Mouse (Mus musculus): ENCODE data around the gene Arid1b. TPM values are rescaled to one million over a fixed set of nuclear protein-coding genes. Genes with fewer than 3 reads are reported as not detected.
A peak's percentile ranks its signal among the peaks of the same experiment; 100 is the strongest.
"Not testable (repeated sequence)": the region's sequence is repeated elsewhere in the genome, so short reads cannot be mapped to it uniquely, and the experiment has no call there.

The Arid1b gene
- total RNA-seq, 2 experiments from 2014 or later = 72.6 to 72.7 TPM

DNA sequence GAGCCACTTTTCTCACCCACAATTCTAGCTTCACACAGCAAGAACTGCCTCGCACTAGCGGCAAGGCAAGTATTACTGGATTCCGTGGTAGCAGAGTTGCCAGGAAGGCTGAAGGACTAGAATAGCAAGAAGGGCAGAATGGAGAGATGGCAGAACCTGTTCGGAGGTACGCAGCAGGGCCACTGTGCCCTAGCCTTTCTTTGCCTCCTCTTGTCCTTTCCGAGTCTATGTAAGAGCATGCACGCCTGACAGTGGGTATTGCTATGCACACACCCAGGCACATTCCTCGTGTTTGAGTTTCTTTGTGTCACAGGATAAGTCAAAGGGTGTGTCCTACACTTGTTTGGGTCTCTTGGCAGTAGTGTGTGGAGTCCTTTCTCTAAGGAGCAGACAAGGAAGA, 88.1 kb downstream of the Arid1b start:
- DNase-seq (ENCODE audit: low spot score in 2 of 2) = no peak

DNA sequence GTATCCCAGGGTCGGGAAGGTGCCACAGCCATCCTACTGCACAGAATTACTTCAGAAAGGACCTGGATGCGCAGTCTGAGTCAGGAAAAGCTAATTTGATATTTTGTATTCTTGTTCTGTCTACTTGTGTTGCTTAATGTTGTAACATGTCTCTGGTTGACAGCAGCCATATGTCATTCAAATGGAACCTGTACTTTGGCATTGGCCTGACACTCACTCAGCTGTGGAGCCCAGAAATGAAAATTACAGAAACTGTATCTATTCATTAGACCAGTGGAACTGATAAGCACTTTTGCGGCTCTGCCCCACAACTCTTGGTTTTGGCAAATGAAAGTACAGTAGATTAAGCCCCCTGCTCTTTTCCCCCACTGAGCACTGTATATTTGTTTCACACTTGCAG, 89.4 kb downstream of the Arid1b start:
- DNase-seq (ENCODE audit: low spot score in 2 of 2) = no peak

DNA sequence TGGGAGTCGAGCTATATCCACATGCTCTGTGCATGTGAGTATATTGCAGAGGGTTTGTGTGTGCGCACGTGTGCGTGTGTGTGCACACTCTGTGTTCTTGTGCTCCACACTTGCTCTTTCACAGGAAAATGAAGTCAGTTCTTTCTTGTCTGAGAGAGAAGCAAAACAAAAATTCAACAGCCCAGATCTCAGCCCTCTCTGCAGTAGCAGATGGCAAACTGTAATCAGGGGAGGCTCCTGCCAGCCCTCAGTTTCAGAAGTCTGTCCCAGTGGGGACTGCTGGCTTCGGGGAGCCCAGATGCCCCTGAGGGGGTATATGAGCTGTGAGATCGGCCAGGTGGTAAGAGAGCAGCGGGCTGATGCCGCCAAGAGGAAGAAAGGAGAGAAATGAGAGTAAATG, 90.0 kb downstream of the Arid1b start:
- no peak for DNase-seq (ENCODE audit: low spot score in 2 of 2)

DNA sequence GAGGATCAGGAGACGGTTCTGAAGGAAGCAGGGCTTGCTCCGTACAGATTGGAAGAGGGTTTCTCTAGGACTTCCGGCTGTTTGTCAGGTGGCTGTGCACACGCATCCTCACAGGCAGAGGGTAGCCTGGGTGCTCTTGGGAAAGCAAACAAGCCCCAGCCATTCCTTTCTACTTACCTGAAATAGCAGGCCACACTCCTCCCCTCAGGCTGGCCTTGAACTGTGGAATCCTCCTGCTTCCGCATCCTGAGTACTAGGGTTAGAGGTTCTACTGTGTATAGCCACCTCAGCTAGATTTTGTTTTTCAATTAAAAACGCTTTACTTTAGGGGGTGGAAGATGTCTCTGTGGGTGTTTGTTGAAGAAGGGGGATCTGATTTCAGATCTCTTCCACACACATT, 90.9 kb downstream of the Arid1b start:
- no peak for DNase-seq (ENCODE audit: low spot score in 2 of 2)

DNA sequence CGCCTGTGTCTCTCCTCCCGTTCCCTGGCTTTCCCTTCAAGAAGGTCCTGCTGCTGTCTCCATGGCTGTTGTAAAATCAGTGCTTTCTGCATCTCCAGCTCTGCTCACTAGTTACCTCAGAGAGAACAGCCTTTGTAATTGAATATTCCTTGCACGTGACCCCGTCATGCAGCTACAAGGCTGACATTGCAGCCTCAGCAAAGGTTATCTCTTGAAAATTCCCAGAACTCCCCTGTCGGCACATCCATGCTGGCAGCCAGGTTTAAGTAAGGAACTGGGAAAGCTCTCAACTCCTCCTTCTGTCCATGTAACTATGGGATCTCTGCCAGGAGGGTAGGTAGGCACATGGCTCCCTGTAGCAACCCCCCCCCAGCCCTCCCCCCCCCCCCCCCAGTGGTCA, 91.8 kb downstream of the Arid1b start:
- DNase-seq (ENCODE audit: low spot score in 2 of 2) = no peak

DNA sequence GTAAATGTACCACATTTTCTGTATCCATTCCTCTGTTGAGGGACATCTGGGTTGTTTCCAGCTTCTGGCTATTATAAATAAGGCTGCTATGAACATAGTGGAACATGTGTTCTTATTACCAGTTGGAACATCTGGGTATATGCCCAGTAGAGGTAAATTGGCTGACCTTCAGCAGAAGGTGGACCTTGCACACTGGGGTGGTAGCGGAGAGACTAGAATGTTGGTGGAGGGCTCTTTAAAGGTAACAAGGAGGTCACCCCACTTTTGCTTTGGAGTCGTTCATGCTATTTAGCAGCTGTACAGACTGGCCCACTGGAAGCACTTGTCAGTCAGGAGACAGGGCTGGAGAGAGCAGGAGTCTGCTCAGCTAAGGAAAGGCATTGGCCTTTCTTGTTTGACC, 94.1 kb downstream of the Arid1b start:
- DNase-seq (ENCODE audit: low spot score in 2 of 2) = not testable (repeated sequence)

DNA sequence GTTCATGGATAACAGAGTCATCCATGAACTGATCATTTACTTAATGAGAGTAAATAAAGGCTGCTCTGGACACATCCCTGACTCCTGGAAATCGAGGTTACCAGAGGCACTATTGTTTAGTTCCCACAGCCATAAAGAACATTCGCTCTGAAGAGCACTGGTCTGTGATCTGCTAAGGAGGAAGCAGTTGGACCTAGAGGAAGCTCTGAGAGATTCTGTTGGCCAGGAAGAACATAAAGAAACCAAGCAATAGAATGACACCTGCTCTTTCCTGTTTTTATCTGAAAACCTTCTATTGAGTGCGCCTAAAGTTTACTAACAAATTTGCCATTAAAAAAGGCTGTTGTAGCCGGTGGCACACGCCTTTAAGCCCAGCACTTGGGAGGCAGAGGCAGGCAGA, 94.7 kb downstream of the Arid1b start:
- DNase-seq (ENCODE audit: low spot score in 2 of 2) = no peak

DNA sequence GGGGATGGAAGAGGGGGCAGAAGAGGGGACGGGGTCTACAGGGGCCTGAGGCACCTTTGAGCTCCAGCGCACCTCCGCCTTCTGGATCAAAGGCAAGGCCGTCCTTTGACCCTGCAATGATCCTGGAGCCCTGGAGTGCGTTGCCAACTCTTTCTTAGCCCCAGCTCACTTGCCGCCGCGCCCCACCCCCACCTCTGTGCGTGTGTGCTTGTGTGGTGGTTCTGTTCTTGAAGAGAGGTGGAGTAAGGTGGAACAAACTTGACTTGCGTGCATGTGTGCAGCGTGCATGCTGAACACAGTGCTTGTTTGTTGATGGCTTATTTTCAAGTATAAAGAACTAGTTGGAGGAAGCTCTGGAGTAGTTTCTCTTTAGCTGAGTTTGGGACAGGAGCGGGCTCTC, 95.4 kb downstream of the Arid1b start:
- no peak for DNase-seq (ENCODE audit: low spot score in 2 of 2)

DNA sequence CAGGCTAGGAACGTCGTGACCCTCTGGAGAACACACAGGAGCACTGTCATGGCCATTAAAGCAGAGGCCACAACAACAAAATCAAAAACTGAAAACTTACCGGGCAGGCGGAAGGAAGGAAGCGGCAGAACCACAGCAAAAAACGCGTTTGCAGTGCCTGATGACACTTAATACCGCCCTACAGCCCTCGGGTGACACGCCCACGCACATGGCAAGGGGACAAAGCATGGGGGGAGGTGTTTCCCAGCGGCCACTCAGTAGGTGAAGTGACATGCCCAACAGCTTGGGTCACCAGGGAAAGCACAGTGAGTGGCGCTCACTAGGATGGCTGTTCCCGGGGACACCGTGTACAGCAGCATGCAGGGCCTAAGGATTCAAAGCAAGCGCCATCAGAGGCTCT, 97.4 kb downstream of the Arid1b start:
- no peak for DNase-seq (ENCODE audit: low spot score in 2 of 2)

DNA sequence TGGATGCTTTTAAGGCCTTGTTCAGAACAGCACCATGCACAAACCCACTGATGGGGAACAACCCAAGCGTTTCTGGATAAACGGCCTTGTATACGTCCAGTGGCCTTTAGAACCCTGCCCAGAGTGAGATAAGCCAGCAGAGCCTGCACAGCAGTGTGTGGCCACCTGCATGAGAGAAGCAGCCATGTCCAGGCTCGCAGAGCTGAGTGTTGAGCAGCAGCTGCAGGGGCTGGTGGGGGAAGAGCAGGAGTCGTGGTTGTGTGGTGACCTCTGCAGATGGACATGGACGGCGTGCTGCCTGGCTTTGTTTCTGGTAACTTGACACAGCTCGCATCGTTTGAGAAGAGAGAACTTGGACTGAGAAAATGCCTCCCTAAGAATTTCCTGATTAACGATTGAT, 97.8 kb downstream of the Arid1b start:
- no peak for DNase-seq (ENCODE audit: low spot score in 2 of 2)

DNA sequence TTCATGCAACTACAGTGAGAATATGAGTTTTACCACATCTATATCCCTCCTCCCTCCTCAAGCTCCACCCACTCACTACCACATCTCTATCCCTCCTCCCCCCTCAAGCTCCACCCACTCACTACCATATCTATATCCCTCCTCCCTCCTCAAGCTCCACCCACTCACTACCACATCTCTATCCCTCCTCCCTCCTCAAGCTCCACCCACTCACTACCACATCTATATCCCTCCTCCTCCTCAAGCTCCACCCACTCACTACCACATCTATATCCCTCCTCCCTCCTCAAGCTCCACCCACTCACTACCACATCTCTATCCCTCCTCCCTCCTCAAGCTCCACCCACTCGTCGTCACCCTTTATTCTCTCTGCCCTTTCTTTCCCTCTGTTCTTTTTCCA, 99.2 kb downstream of the Arid1b start:
- not testable (repeated sequence) for DNase-seq (ENCODE audit: low spot score in 2 of 2)

DNA sequence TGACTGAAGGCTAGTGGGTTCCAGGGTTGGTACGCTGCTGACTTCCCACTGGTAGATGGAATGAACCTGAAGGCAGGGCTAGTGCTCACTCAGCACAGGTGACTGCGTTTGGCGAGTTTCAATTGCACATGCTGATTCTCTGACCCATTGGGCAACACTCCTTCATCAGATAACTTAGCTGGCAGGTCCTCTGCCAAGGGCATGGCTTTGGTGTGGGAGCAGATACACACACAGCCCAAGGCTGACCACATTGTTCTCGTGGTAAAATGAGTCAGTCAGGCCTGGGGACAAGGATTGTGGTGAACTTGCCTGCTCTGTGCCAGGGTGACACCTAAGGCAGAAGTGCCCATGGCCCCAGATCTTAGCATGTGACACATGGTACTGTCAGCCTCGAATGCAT, 100.5 kb downstream of the Arid1b start:
- DNase-seq (ENCODE audit: low spot score in 2 of 2) = no peak

DNA sequence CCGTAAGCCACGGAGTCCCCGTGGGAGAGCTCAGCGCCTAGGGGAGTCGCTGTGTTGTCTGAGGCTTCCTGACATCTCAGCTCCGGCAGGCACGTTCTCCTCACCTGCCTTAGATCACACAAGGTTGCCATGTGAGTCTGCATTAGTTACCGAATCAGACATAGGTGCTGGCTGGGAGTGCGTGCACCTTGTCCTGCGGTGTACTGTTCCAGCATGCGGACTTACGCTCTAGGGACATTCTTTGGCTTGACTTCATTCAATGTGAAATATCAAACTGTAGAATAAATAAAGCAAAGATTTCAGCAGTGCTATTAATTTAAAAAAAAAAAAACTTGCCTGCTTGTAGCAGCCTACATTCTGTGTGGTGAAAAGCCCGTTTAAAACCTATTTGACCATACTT, 101.6 kb downstream of the Arid1b start:
- DNase-seq (ENCODE audit: low spot score in 2 of 2) = no peak

DNA sequence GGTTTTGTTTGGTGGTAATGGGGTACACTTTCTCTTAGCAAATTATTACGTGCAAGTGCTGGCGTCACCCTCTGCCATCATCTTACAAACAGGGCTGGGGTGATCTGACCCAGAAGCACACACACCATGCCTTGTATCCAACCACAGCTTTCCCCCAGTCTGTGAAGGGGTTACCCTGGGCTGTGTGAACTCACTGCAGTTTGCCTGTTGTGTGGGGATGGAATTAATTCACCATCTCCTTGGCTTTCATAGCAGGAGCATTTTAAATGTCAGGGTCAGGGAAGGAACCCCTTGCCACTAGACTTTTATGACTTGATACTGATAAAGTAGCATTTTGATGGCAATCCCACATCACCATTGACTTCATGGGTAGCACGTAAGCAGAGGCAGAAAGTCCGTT, 102.9 kb downstream of the Arid1b start:
- DNase-seq (ENCODE audit: low spot score in 2 of 2) = no peak

DNA sequence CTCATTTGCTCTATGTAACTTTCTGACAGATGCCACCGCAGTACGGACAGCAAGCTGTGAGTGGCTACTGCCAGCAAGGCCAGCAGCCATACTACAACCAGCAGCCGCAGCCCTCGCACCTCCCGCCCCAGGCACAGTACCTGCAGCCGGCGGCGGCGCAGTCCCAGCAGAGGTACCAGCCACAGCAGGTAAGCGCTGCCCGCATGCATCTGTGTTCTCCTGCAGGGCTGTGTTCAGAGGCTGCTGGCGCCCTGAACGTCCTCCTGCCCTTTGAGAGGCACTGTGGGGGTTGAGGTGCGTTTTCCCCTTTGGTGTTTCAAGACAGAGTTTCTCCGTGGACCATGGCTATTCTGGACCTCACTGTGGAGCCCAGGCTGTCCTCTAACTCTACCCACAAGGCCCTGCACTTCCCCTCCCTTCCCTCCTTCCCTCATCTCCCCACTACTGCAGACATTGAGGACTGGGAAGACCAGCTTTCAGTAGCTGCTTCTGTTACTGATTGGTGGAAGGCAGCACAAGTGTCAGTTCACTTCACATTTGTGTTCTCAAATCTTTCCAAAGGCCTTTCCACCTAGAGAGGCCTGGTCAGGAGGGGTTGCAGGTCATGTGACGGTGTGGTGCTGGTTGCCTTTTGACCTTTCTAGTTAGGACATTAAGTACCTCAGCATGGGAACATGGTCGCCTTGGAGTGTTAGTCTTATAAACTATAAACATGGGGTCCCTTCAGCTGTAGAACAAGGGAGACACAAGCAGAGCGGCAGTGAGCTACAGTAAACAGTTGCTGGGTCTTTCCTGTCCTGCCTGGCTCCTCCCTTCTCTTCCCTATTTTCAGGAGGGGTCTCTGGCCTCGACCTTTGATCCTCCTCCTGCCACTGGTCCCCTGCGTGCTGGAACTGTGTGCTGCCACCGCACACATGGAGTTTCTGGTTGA, 103.7 kb downstream of the Arid1b start:
- no peak for DNase-seq (ENCODE audit: low spot score in 2 of 2)

DNA sequence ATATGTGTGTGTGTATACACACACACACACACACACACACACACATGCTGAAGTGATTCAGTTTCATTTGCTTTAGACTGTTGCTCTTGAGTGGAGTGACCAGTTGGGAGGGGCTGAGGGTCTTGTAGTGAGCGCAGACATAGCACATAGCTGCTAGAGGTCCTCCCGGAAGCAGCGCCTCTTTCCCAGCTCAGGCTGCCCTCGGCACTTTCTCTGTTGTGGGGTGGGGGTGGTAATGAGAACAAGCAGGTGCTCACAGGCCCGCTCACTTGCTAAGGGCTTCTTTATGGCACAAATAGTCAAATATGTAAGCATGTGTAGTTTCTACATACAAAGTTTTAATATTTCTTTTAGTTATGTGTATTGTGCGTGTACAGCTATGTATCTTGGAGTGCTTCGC, 104.6 kb downstream of the Arid1b start:
- no peak for DNase-seq (ENCODE audit: low spot score in 2 of 2)

DNA sequence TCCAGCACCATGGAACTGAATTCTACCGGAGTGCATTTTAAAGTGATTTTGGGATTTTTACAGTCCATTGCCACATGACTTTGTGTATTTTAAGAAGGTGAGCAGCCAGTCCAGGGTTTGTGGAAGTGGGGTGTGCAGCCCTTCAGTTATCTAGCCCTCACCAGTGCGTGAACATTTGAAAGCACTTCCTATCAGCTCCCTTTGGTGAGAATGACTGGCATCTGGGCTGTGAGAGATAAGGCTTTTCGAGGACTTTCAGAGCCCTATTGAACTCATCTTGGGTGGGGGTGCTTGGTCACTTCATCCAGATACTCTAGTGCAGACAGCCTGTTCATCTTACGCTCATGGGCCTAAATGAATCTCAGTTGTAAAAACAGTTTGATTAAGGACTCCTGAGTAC, 105.1 kb downstream of the Arid1b start:
- DNase-seq (ENCODE audit: low spot score in 2 of 2) = no peak

DNA sequence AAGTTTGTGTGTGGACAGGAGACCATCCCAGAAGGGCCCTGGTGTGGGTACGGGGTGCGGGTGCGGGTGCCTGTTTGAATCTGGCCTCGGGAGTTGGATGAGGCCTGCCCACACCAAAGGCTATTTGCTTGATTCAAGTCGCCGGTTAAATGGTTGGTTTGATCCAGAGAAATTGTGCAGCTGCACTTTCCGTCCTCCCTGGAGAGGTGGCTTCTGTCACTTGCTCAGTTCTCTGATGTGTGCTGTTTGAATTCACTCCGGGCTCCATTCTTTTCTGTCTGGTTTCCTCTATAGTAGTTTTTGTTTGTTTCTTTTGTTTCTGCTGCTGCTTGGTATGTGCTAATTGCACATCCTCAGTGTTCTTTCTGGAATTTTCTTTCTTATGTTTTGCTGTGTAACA, 107.0 kb downstream of the Arid1b start:
- no peak for DNase-seq (ENCODE audit: low spot score in 2 of 2)

DNA sequence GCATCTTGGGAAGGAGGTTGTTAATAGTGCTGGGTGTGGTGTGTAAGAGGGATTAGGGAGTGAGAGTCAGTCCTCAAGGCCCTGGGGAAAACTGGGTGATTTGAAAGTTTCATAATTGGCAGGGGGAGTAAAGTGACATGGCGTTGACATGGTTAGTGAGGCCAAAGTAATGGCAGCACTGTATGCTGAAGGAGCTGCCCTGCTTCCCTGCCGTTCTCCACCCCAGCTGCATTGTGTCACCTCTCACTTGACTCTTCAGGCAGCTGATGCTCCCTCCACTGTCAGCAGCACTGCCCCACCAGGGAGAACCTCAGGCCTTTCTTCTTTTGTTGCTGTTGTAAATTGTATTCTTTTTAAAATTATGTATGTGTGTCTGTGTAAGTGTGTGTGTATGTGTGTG, 107.8 kb downstream of the Arid1b start:
- DNase-seq (ENCODE audit: low spot score in 2 of 2) = no peak

DNA sequence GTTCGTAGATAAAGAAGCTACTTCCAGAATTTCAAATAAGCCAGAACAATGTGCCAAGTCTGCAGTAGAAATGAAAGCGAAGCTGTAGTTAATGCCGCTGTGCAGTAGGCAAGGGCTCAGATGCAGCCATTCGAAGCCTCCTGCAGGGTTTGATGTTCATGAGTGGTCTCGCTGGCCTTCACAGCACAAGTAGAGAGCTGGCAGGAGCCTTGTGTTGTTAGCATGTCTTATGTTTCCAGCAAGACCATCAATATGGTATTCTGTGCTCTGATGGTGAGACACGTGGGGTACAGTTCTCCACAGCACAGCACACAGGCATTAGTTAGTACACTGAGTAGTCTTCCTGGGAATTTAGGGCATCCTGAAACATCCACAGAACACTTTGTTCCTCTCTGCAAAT, 111.6 kb downstream of the Arid1b start:
- DNase-seq (ENCODE audit: low spot score in 2 of 2) = no peak

DNA sequence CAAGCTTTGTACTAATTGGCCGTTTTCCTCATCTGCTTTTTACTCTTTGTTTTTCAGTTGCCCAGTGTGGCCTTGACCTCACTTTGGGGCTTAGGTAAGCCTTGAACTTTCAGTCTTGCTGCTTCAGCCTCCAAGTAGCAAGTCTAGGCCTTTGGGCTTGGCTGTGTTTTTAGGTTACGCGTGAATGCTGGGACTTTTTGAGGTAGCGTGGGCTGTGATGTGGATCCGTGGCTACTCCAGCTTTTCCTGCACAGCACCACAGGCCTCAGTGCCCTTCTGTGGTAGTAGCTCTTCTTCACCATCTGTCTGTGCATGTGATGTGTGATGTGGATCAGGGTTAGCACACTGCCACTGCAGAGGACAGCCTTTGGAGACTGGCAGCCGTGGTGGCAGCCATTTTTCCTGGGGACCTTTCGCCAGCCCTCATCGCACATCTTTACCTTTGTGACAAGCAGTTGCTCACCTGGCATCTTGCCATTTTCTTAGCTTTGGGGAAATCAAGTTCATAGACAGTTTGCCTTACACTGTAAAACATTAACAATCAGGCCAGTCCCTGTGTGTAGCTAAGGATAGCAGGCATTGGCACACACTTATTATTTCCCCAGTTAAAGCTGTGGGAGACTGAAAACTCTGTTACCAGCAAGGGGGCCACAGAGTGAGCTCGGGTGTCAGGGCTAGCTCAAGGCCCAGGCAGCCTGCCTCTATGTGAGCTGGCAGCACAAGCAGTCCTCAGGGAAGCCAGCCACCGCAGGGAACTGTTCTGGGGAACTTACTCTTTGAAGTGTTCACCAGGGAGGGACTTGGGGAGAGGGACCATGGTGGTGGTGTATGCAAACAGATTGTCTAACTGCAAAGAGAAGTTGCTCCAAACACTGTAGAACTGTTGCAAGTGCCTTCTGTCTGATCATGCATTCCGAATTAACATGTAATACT, 112.4 kb downstream of the Arid1b start:
- peak in 1 of 2 experiments; percentile 39 for DNase-seq (ENCODE audit: low spot score in 2 of 2)

DNA sequence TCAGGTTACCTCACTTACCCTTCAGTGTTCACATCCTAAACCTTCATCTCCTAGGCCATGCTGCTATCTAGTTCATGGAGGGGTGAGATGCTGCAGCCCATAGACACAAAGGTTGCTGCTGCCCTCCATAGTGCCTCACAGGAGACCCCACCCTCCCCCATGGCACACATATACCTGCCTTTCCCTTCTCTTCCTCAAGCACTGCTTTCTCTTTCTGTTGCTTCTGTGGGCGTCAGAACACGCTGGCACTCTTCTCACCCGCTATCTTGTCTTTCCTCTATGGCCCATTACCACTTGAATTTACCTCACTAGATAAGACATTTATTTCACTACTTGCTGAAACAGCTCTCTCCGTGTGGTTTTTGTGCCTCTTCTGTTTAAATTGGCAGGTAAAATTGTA, 113.4 kb downstream of the Arid1b start:
- DNase-seq (ENCODE audit: low spot score in 2 of 2) = no peak

Measured in left cerebral cortex, adult 18-20 months (tissue).